In genomic region chr11:69513840-69514239, GRCm38 (mm10) we compare ENCODE assay signal across 9 mouse cellular contexts. TPM values are rescaled to one million over a fixed set of nuclear protein-coding genes. Genes with fewer than 3 reads are reported as not detected.
DNase-seq lines count a peak whose midpoint lies in the region; ATAC-seq and TF ChIP-seq lines count a peak whose summit lies in the region.
"Had no signal": no experiment of that assay in that cellular context is flagged by ENCODE, and none has a peak within 500 bp of the region (broad histone marks: within the 10 kb centered on the region; RNA-seq: fewer than 3 reads in every experiment).

No protein-coding gene starts in this region.

- H3K27ac ChIP-seq in forebrain, embryonic 14.5 days (ENCODE audit: low read depth, low read length): no peak overlapping the region
- no peak overlapping the region for H3K27ac ChIP-seq in lung, postnatal 0 days (ENCODE audit: low read length)
- H3K27ac ChIP-seq: liver, embryonic 15.5 days had no signal

- H3K27me3 ChIP-seq in E14TG2a.4 (ENCODE audit: insufficient read depth, low read length): peaks cover 9% of the 10 kb centered on the region; the same call in 1 of the 2 replicates
- no peaks in the 10 kb centered on the region for H3K27me3 ChIP-seq in forebrain, embryonic 14.5 days (replicated peaks; ENCODE audit: control insufficient read depth, insufficient read depth, low read length)
- no peaks in the 10 kb centered on the region for H3K27me3 ChIP-seq in lung, postnatal 0 days (replicated peaks; ENCODE audit: insufficient read depth, low read length)

- H3K4me1 ChIP-seq in E14TG2a.4 (replicated peaks; ENCODE audit: low read depth, low read length): peaks cover 20% of the 10 kb centered on the region
- H3K4me1 ChIP-seq in forebrain, embryonic 14.5 days (ENCODE audit: control insufficient read depth, insufficient read depth, low read length): no peaks in the 10 kb centered on the region
- no peaks in the 10 kb centered on the region for H3K4me1 ChIP-seq in lung, postnatal 0 days (ENCODE audit: insufficient read depth, low read depth, low read length)

- TF ChIP-seq EP300 in lung, postnatal 0 days (IDR thresholded peaks at IDR 0.05): peak; percentile 40; the same call in 1 of the 2 replicates

- peak; percentile 51 for TF ChIP-seq CTCF in E14TG2a.4 (conservative IDR thresholded peaks at IDR 0.05; ENCODE audit: low read length)
- peak; percentile 87 for TF ChIP-seq CTCF in lung, postnatal 0 days (IDR thresholded peaks at IDR 0.05)

- WGBS in forebrain, embryonic 14.5 days: 8% methylated on average over 6 of the region's 6 CpGs
- 7% methylated on average over 6 of the region's 6 CpGs for WGBS in lung, postnatal 0 days

- H3K4me2 ChIP-seq in forebrain, embryonic 14.5 days (ENCODE audit: low read length): no peak overlapping the region
- no peak overlapping the region for H3K4me2 ChIP-seq in lung, postnatal 0 days (replicated peaks; ENCODE audit: low read depth, low read length)
- H3K4me2 ChIP-seq: liver, embryonic 15.5 days had no signal

- H3K4me3 ChIP-seq in E14TG2a.4 (replicated peaks; ENCODE audit: low read length): no peak overlapping the region
- no peak overlapping the region for H3K4me3 ChIP-seq in forebrain, embryonic 14.5 days (ENCODE audit: low read depth, low read length)
- H3K4me3 ChIP-seq in lung, postnatal 0 days (ENCODE audit: low read depth, low read length): no peak overlapping the region
- H3K4me3 ChIP-seq: liver, embryonic 15.5 days had no signal

- no peak for ATAC-seq in forebrain, embryonic 14.5 days
- peak; percentile 73 for ATAC-seq in lung, postnatal 0 days

- H3K36me3 ChIP-seq in E14TG2a.4 (ENCODE audit: insufficient read depth, low read length): no peaks in the 10 kb centered on the region
- no peaks in the 10 kb centered on the region for H3K36me3 ChIP-seq in forebrain, embryonic 14.5 days (ENCODE audit: control insufficient read depth, insufficient read depth, low read length)
- no peaks in the 10 kb centered on the region for H3K36me3 ChIP-seq in lung, postnatal 0 days (ENCODE audit: insufficient read depth, low read length)
- H3K36me3 ChIP-seq: liver, embryonic 15.5 days had no signal

- H3K9me3 ChIP-seq in E14TG2a.4 (ENCODE audit: low read length): peaks cover 8% of the 10 kb centered on the region
- H3K9me3 ChIP-seq in forebrain, embryonic 14.5 days (replicated peaks; ENCODE audit: control insufficient read depth, low read length): no peaks in the 10 kb centered on the region
- H3K9me3 ChIP-seq in lung, postnatal 0 days (ENCODE audit: low read length): no peaks in the 10 kb centered on the region
- H3K9me3 ChIP-seq: liver, embryonic 15.5 days had no signal

- DNase-seq in heart, adult 18-20 months: peak; percentile 63 to 80
- DNase-seq in heart, adult 11 months: no peak
- peak; percentile 26 for DNase-seq in cerebellum, adult 11-12 months
- peak; percentile 89 for DNase-seq in forebrain, embryonic 14.5 days (ENCODE audit: low spot score)
- peak; percentile 65 for DNase-seq in kidney, postnatal 14 days
- DNase-seq in lung, postnatal 0 days (ENCODE audit: low spot score): peak; percentile 91
- DNase-seq in retina, postnatal 7 days (ENCODE audit: low read depth, low spot score): peak; percentile 61

- no peak overlapping the region for H3K9ac ChIP-seq in forebrain, embryonic 14.5 days (ENCODE audit: low read length)
- no peak overlapping the region for H3K9ac ChIP-seq in lung, postnatal 0 days (replicated peaks; ENCODE audit: low read depth)
- H3K9ac ChIP-seq: liver, embryonic 15.5 days had no signal

RNA-seq across cellular contexts. Expression of gene Dnah2, which starts 35.1 kb away (rescaled TPM):
- total RNA-seq in heart, adult 18-20 months (2021): under 1 TPM; 0.10 to 0.51 TPM
- polyA plus RNA-seq in forebrain, embryonic 14.5 days (2014; fragmentation: Nextera tagmentation; extraction: Ambion mirVana): 2.7 and 3.8 TPM in 2 replicates
- 1.3 and 2.2 TPM in 2 replicates for polyA plus RNA-seq in lung, postnatal 0 days (2015; fragmentation: Nextera tagmentation; extraction: Ambion mirVana)

RNA-seq across cellular contexts. Expression of gene Efnb3, which starts 46.2 kb away (rescaled TPM):
- 100 to 1,000 TPM; 111 to 140 TPM for total RNA-seq in heart, adult 18-20 months (2021)
- 38.6 and 48.2 TPM in 2 replicates for polyA plus RNA-seq in forebrain, embryonic 14.5 days (2014; fragmentation: Nextera tagmentation; extraction: Ambion mirVana)
- polyA plus RNA-seq in lung, postnatal 0 days (2015; fragmentation: Nextera tagmentation; extraction: Ambion mirVana): 0.80 and 1.0 TPM in 2 replicates

Comparison
In these comparisons a context has a peak if more than half of its experiments do, and no peak if none do; other contexts are left out.
1. RNA of gene Efnb3, which starts 46.2 kb away (polyA plus RNA-seq): 38.6 to 48.2 TPM in forebrain, embryonic 14.5 days; 0.80 to 1.0 TPM in lung, postnatal 0 days; every median in the first group is over 10 times any median in the second.